Mouse (Mus musculus): ENCODE measurements around the gene Lrrn1.

Lrrn1 gene

GRCm38 (mm10) chr6:107528877-107529864 is at the start of gene Lrrn1:
Gene Lrrn1, plus strand, starts transcription at chr6:107529768.
- peak; percentile 1 for DNase-seq

- no peak for DNase-seq
Measured at GRCm38 (mm10) chr6:107494491-107494890, 35.1 kb upstream of the Lrrn1 start.

GRCm38 (mm10) chr6:107495830-107496229 is 33.7 kb upstream of the Lrrn1 start:
- DNase-seq, result no peak

GRCm38 (mm10) chr6:107513716-107514115 is 15.9 kb upstream of the Lrrn1 start:
- no peak for DNase-seq

- DNase-seq, result no peak
Measured at GRCm38 (mm10) chr6:107523953-107524352, 5.6 kb upstream of the Lrrn1 start.

DNA sequence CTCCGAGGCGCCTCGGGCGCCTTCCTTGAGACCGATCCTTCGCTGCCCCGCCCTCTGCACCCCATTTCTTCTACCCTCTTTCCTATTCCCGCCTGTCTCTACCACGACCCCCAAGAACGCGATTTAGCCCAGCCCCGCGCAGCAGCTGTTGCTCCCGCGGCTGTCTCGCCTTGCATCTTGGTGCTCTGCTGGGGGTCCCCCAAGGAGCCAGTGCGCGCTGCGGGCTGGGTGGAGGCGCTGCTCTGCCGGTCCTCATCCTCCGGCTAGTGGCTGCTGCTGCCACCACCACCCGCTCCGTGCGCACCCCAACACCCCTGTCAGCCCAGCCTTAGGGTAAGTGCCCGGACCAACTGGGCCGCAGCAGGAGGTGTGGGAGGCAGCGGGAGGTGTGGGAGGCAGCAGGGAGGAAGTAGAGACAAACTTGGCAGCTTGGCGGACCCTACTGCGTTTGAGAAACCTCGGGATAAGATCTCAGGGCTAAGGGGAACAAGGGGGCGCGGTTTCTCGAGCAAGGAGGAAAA is 403 bp downstream of the Lrrn1 start:
- no peak for DNase-seq

- DNase-seq, result no peak
Measured at GRCm38 (mm10) chr6:107530621-107531285, 1.2 kb downstream of the Lrrn1 start.

DNA sequence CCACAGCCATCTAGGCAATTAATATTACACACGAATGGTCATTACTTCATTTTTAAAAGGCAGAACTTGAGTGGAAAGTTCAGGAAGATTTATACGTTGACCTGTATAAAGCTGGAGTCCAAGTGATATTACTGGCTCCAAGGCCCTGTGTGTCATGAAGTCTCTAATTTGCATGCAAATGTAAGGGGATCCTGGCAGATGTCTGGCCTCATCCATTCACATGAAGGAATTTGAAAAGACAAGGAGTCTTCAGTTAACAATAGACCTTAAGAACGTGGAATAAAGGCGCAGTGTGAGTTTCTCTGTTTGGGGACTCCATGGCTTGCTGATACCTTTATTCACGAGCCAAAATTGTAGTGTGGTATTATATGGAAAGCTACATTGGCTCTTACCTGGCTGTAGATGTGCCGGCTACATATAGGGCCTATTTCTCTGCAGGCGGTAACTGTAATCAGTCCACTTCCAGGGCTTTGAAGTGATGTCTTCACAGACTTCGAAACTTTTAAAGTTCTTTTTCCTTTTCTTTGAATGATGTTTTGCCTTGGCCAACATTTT is 2.0 kb downstream of the Lrrn1 start:
- no peak for DNase-seq

DNA sequence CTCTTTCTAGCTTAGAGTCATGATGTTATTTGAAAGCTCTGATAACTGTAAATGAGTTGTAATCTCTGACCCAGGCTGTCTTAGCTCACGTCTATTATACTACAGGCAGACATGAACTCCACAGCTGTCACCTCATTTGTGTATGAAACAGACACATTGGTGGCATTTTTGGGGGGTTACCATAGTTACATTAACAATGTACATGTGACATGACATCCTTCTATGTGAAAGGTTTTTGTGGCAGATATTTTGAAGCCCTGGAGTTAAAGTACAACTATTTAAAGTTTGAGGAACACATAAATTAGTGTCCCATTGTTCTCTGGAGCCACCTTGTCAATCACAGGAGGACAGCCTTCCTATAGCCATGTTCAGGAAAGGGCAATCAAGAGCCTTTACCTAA is 5.0 kb downstream of the Lrrn1 start:
- no peak for DNase-seq

DNA sequence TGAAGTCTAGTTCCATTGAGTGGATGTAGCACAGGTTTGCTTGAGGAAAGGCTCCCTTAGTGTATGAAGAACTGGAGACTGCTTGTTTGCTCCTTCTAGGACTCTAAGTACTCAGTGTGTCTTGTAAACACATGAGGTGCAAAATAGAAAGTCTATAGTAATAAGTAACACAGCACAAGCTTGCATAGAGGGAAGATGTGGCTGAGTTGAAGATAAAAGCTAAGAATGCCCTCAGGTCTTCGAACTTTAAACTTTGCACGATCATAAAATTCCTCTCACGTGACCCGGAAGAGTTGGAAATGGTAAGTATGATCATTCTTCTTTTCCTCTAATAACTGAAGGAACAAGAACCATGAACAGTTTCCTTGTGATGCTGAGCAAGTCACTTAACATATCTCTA is 7.1 kb downstream of the Lrrn1 start:
- DNase-seq, result no peak

DNA sequence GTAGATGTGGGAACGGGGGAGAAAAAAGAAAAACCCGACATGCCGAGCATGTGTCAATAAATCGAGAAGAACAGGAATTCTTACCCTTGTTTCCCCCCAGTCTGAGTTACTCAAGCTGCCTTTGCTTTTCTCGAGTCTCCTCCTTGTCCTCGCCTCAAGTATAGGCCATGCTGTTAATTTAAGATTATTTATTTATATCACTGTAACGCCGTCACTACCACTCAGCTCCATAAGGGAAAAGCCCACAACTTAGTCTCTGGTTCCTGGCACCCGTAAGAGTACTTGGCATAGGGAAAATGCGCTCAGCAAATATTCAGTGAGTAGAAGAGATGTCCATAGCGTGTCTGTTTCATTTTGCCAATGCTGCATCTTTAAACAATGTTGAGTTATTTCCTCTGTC is 11.7 kb downstream of the Lrrn1 start:
- DNase-seq, result no peak

DNA sequence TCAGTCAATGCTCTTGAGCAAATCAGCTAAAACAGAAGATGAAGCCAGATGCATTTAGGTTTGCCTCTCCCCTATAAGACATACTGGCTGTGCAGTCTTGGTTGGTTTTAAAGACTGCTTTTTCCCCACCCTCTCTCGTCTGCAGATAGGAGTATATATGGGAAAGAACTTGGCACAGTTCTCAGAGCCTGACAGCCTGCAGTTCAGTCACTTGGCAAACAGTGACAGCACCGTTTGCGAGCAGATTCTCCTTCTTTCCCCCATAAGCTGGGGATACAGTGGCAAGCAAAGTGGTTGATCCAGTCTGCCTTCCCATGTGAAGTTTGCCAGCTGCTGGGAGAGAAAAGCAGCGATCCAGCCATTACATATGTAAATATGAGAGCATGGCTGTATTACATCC is 12.3 kb downstream of the Lrrn1 start:
- no peak for DNase-seq

- no peak for DNase-seq
Measured at GRCm38 (mm10) chr6:107546272-107546671, 16.7 kb downstream of the Lrrn1 start.

DNA sequence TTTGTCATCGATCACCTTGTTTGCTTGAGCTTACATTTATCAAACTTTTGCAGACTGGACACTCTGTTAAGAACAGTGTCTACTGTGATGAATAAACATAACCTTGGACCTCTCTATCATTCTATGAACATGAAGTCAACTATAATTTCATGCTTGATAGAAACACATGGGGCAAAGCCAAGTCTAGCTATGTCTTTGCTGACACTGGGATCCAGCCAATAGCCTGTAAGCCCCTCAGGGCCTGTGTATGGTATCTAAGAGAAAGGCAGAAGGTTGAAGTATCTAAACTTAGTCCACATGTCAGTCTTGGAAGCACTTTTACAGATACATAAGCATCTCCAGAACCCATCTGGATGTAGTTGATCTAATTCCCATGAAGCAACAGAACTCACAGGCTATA is 22.9 kb downstream of the Lrrn1 start:
- no peak for DNase-seq

DNA sequence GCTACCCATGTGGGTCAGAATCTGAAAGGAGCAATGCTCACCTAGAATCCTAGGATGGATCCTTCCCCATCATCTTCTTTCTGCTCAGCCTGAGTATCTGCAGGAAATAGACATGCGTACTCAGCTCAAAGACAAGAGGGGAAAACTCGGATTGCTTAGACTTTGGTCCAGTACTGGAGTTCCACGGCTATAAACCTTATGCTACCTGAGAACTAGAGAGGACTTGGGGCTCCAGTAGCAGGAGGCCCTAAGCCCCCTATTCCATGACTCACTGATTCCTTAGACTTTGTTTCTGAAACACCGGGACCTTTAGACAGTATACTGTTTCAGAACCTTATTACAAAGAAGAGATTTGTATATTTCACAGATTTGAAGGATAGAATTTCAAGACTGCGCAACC is 25.8 kb downstream of the Lrrn1 start:
- DNase-seq, result no peak

GRCm38 (mm10) chr6:107556996-107557395 is 27.4 kb downstream of the Lrrn1 start:
- no peak for DNase-seq

- DNase-seq, result no peak
Measured at GRCm38 (mm10) chr6:107557806-107558205, 28.2 kb downstream of the Lrrn1 start.

GRCm38 (mm10) chr6:107562255-107562654 is 32.7 kb downstream of the Lrrn1 start:
- DNase-seq, result no peak

DNA sequence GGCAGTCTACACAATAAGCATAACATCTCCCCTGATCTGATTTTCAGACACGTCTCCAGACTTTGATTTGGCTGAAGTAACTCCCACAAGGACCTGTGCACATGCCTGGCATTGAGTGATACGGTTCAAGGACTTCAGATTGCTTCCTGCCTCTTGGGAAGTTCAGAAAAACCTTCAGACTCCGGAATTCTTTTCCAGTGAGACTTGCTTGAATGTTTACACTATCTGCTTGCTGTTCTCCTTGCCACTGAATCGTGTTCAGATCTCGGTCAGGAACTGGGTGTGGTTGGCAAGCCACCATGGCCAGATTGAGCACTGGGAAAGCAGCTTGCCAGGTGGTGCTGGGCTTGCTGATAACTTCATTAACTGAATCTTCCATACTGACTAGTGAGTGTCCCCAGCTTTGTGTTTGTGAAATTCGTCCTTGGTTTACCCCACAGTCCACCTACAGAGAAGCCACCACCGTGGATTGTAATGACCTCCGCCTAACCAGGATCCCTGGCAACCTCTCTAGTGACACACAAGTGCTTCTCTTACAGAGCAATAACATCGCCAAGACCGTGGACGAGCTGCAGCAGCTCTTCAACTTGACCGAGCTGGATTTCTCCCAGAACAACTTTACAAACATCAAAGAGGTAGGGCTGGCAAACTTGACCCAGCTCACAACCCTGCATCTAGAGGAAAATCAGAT is 37.5 kb downstream of the Lrrn1 start:
- no peak for DNase-seq

DNA sequence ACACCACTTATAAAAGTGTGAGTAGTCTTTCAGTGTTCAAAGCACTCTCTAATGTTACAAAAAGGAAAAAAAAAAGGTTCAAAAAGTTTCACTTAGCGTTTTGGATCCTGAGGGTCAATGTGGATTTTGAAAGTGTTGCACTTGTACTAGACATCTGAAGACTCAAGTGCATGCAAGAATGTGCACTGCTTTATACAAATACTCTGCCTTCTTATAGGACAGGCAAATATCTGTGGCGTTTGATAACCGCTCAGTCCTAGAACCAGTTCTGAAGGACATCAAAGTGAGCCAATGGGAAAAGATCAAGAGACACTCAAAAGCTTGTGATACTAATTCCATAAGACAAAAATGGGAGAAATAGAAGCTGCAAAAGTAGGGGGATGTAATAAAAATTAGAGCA is 45.0 kb downstream of the Lrrn1 start:
- DNase-seq, result no peak

- DNase-seq, result no peak
Measured at GRCm38 (mm10) chr6:107575405-107575804, 45.8 kb downstream of the Lrrn1 start.

DNA sequence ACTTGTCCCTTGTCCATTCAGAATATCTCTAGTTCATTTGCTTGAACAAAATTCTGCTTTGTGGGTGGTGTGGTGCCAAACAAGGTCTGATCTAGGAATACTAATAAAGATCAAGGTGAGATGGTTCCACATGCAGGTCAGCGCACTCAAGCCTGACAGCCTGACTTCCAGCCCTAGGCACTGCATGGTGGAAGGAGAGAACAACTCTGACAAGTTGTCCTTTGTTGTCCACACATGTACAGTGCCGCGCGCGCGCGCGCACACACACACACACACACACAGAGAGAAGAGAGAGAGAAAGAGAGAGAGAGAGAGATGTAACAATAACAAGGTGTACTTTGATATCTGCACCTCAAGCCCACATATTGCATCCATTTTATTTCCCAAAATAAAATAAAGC is 47.7 kb downstream of the Lrrn1 start:
- DNase-seq, result no peak
